Mouse (Mus musculus) midbrain, embryonic 11.5 days (tissue): ENCODE results near the gene Cd63. TPM values are rescaled to one million over a fixed set of nuclear protein-coding genes. Genes with fewer than 3 reads are reported as not detected.
A peak's percentile ranks its signal among the peaks of the same experiment; 100 is the strongest.

Experiments
- ATAC-seq: fragments of 200-750 bp; cut with Nextera tagmentation; 2 replicates; pipeline ENCODE4 v1.8.0; 2017; ENCODE audit warnings: moderate TSS enrichment, moderate library complexity; ENCODE audit not compliant: low FRiP score
- DNase-seq: peaks from one replicate; pipeline ENCODE4 v3.0.0; 2015; ENCODE audit warnings: low spot score; ENCODE audit errors: missing footprints
- H3K27ac ChIP-seq: fragments of 300-500 bp; sonication (generic); 2 replicates; pipeline ENCODE4 v1.5.1; 2014; ENCODE audit warnings: low read depth, low read length
- H3K27me3 ChIP-seq: fragments of 300-500 bp; sonication (generic); 2 replicates; pipeline ENCODE4 v1.6.1; 2014; ENCODE audit warnings: mild to moderate bottlenecking, low read length, moderate library complexity, mixed read lengths; ENCODE audit not compliant: control insufficient read depth, insufficient read depth
- H3K36me3 ChIP-seq: fragments of 300-500 bp; sonication (generic); 2 replicates; pipeline ENCODE4 v1.6.1; 2014; ENCODE audit warnings: mild to moderate bottlenecking, low read length, moderate library complexity, mixed read lengths; ENCODE audit not compliant: control insufficient read depth, insufficient read depth
- H3K4me1 ChIP-seq: fragments of 300-500 bp; sonication (generic); 2 replicates; pipeline ENCODE4 v1.6.1; 2014; ENCODE audit warnings: low read length; ENCODE audit not compliant: control insufficient read depth, insufficient read depth
- H3K4me2 ChIP-seq: fragments of 300-500 bp; sonication (generic); 2 replicates; pipeline ENCODE4 v1.6.1; 2014; ENCODE audit warnings: mild to moderate bottlenecking, moderate library complexity
- H3K4me3 ChIP-seq: fragments of 300-500 bp; sonication (generic); 2 replicates; pipeline ENCODE4 v1.5.1; 2014; ENCODE audit warnings: low read depth, low read length
- H3K9ac ChIP-seq: fragments of 300-500 bp; sonication (generic); 2 replicates; pipeline ENCODE4 v1.6.1; 2014; ENCODE audit warnings: low read length
- H3K9me3 ChIP-seq: fragments of 300-500 bp; sonication (generic); 2 replicates; pipeline ENCODE4 v1.6.1; 2016; ENCODE audit warnings: low read length; ENCODE audit not compliant: control insufficient read depth
- WGBS: fragments of 180-500 bp; shearing (Covaris S2); extraction: QIAGEN DNeasy Blood & Tissue Kit; methylation state at CpG from one replicate; pipeline ENCODE4 v1.1.7; 2014; 5-methylcytosine and 5-hydroxymethylcytosine counted together
- polyA plus RNA-seq: library from polyadenylated mRNA; unstranded; fragments of >200 nt; fragmentation: Nextera tagmentation; extraction: Ambion mirVana; gene quantifications from 2 replicates; pipeline ENCODE4 v1.2.1, GENCODE M21; 2014

The Cd63 gene
- polyA plus RNA-seq, 1 experiment from 2014 or later, result 168 TPM

- H3K4me2 ChIP-seq, result no peak overlapping the region
- no peak overlapping the region for H3K9ac ChIP-seq
- ATAC-seq, result no peak
- no peak overlapping the region for H3K27ac ChIP-seq
- 77% methylated on average over 7 of the region's 7 CpGs for WGBS
- H3K4me1 ChIP-seq, result peaks cover 16% of the 10 kb centered on the region
- no peak for DNase-seq
- H3K9me3 ChIP-seq, result no peaks in the 10 kb centered on the region
- H3K27me3 ChIP-seq, result no peaks in the 10 kb centered on the region
- H3K36me3 ChIP-seq, result no peaks in the 10 kb centered on the region
- H3K4me3 ChIP-seq, result no peak overlapping the region
Measured at GRCm38 (mm10) chr10:128919966-128920365, 19.2 kb downstream of the Cd63 start.

GRCm38 (mm10) chr10:128920736-128921161, 20.0 kb downstream of the Cd63 start:
- Histone ChIP-seq H3K27ac (no peak overlapping the region), H3K4me1 (peaks cover 16% of the 10 kb centered on the region), H3K36me3 (no peaks in the 10 kb centered on the region), H3K4me2 (no peak overlapping the region), H3K9me3 (no peaks in the 10 kb centered on the region), H3K27me3 (no peaks in the 10 kb centered on the region), H3K4me3 (no peak overlapping the region), H3K9ac (no peak overlapping the region)
- WGBS, result 69% methylated on average over 3 of the region's 3 CpGs
- ATAC-seq (no peak), DNase-seq (no peak)

GRCm38 (mm10) chr10:128921251-128921650, 20.5 kb downstream of the Cd63 start:
- no peaks in the 10 kb centered on the region for H3K9me3 ChIP-seq
- no peak for ATAC-seq
- peaks cover 16% of the 10 kb centered on the region for H3K4me1 ChIP-seq
- no peak overlapping the region for H3K4me2 ChIP-seq
- no peak overlapping the region for H3K9ac ChIP-seq
- H3K27ac ChIP-seq, result no peak overlapping the region
- H3K4me3 ChIP-seq, result no peak overlapping the region
- 79% methylated on average over 1 of the region's 1 CpGs for WGBS
- no peak for DNase-seq
- H3K36me3 ChIP-seq, result no peaks in the 10 kb centered on the region
- no peaks in the 10 kb centered on the region for H3K27me3 ChIP-seq

- Histone ChIP-seq H3K4me1 (peaks cover 16% of the 10 kb centered on the region), H3K4me2 (peak overlapping the region; percentile 50), H3K4me3 (peak overlapping the region; percentile 66), H3K36me3 (no peaks in the 10 kb centered on the region), H3K27ac (no peak overlapping the region), H3K9me3 (no peaks in the 10 kb centered on the region), H3K27me3 (no peaks in the 10 kb centered on the region), H3K9ac (peak overlapping the region; percentile 76)
- ATAC-seq (no peak), DNase-seq (no peak)
- WGBS, result 75% methylated on average over 16 of the region's 16 CpGs
Measured at GRCm38 (mm10) chr10:128921883-128922821, 21.4 kb downstream of the Cd63 start.

GRCm38 (mm10) chr10:128922822-128923012, 21.9 kb downstream of the Cd63 start, which contains the start of gene Rdh5:
Gene Rdh5 (minus strand): TSS chr10:128922888.
- peaks cover 16% of the 10 kb centered on the region for H3K4me1 ChIP-seq
- peak within 1 kb of the TSS; percentile 50 for H3K4me2 ChIP-seq
- no peak for DNase-seq

GRCm38 (mm10) chr10:128923013-128923691, 22.4 kb downstream of the Cd63 start:
- Histone ChIP-seq H3K36me3 (no peaks in the 10 kb centered on the region), H3K4me3 (peak overlapping the region; percentile 66), H3K27ac (peak overlapping the region; percentile 64), H3K9ac (peak overlapping the region; percentile 76), H3K4me2 (peak overlapping the region; percentile 50), H3K27me3 (no peaks in the 10 kb centered on the region), H3K4me1 (peaks cover 16% of the 10 kb centered on the region), H3K9me3 (no peaks in the 10 kb centered on the region)
- ATAC-seq, result peak; percentile 97
- under 1% methylated on average over 42 of the region's 42 CpGs for WGBS
- peak; percentile 98 for DNase-seq

More at GRCm38 (mm10) chr10:128922822-128923012, 21.9 kb downstream of the Cd63 start, which contains the start of gene Rdh5:
- Histone ChIP-seq H3K4me3 (peak within 1 kb of the TSS; percentile 66), H3K9ac (peak within 1 kb of the TSS; percentile 76), H3K9me3 (no peaks in the 10 kb centered on the region), H3K27me3 (no peaks in the 10 kb centered on the region), H3K36me3 (no peaks in the 10 kb centered on the region), H3K27ac (peak within 1 kb of the TSS; percentile 64)
- ATAC-seq, result no peak
- 10% methylated on average over 1 of the region's 1 CpGs for WGBS

GRCm38 (mm10) chr10:128923935-128924334, 23.1 kb downstream of the Cd63 start, which contains the start of gene Bloc1s1:
Gene Bloc1s1 (minus strand): TSS chr10:128924035.
- peak within 1 kb of the TSS; percentile 64 for H3K27ac ChIP-seq

GRCm38 (mm10) chr10:128928356-128928755, 27.6 kb downstream of the Cd63 start:
- H3K9ac ChIP-seq, result no peak overlapping the region
- H3K4me2 ChIP-seq, result no peak overlapping the region
- H3K27ac ChIP-seq, result no peak overlapping the region
- no peaks in the 10 kb centered on the region for H3K36me3 ChIP-seq
- H3K9me3 ChIP-seq, result no peaks in the 10 kb centered on the region
- peaks cover 4% of the 10 kb centered on the region; the same call in 1 of the 2 replicates for H3K4me1 ChIP-seq
- no peak overlapping the region for H3K4me3 ChIP-seq
- no peak for DNase-seq
- peaks cover 15% of the 10 kb centered on the region for H3K27me3 ChIP-seq
- 34% methylated on average over 4 of the region's 4 CpGs for WGBS
- no peak for ATAC-seq

More at GRCm38 (mm10) chr10:128923935-128924334, 23.1 kb downstream of the Cd63 start, which contains the start of gene Bloc1s1:
- peak within 1 kb of the TSS; percentile 76 for H3K9ac ChIP-seq
- WGBS, result 64% methylated on average over 9 of the region's 9 CpGs
- H3K9me3 ChIP-seq, result no peaks in the 10 kb centered on the region
- DNase-seq, result no peak
- no peaks in the 10 kb centered on the region for H3K36me3 ChIP-seq
- no peaks in the 10 kb centered on the region for H3K27me3 ChIP-seq
- ATAC-seq, result no peak
- H3K4me1 ChIP-seq, result peaks cover 16% of the 10 kb centered on the region
- H3K4me3 ChIP-seq, result peak within 1 kb of the TSS; percentile 66
- peak within 1 kb of the TSS; percentile 50 for H3K4me2 ChIP-seq
